Comparison of ENCODE assay signal across 8 mouse cellular contexts in the genomic region with DNA sequence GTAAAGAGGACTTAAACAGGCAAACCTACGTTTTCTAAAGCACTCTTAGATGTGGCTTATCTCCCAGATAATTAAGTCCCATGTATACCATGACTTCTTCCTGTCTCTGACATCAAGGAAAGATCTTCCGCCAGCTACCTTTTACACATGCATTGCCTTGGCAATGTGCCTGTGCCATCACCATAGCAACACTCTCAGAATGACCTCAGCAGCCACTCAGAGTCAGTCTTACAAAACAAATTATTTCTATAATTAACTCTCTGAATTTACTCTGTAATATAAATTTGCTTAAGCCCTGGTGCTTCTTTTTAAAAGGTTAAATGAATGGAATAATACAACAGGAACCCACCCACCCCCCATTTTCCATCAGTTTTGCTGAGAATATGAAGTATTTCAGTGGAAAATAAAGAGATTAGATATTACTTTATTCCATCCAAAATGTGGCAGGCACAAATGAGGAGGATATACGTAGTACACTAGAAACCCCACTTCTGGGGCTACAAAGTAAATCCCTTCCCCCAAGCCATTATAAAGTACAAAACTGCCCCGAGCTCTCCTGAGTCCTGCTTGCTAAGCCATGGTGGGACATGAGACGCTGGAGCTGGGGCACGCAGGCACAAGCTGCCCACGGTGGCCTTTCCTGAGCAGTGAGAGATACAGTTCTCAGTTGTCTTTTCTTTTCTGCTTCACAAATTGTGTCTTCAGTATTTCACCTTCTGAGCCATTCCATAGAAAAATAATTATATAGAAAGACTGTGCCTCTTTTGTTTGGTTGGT.
A peak's percentile ranks its signal among the peaks of the same experiment; 100 is the strongest.
DNase-seq lines count a peak whose midpoint lies in the region; ATAC-seq and TF ChIP-seq lines count a peak whose summit lies in the region.

No protein-coding gene starts in this region.

- DNase-seq in neural tube, embryonic 10.5 days (ENCODE audit: extremely low spot score, low spot score), result no peak
- peak; percentile 94 for DNase-seq in brain, embryonic 14.5 days (ENCODE audit: low read depth)
- DNase-seq in frontal cortex, postnatal 14 days (ENCODE audit: low spot score in 2 of 2), result peak; percentile 31 to 46
- peak; percentile 87 for DNase-seq in kidney, postnatal 10 days
- DNase-seq in lung, postnatal 14 days, result peak; percentile 77
- peak; percentile 37 to 45 for DNase-seq in right cerebral cortex, postnatal 36 days (ENCODE audit: low spot score in 2 of 2)

- no peaks in the 10 kb centered on the region for H3K9me3 ChIP-seq in neural tube, embryonic 12.5 days

- H3K36me3 ChIP-seq in neural tube, embryonic 12.5 days, result no peaks in the 10 kb centered on the region

- H3K4me2 ChIP-seq in neural tube, embryonic 12.5 days (replicated peaks), result no peak overlapping the region

- H3K4me3 ChIP-seq in neural tube, embryonic 12.5 days, result no peak overlapping the region

- no peak for TF ChIP-seq CTCF in brain, embryonic 14.5 days (IDR thresholded peaks at IDR 0.05; ENCODE audit: borderline replicate concordance, extremely low read depth, insufficient read depth, insufficient read length)

- peaks cover 25% of the 10 kb centered on the region for H3K4me1 ChIP-seq in neural tube, embryonic 12.5 days

- H3K27ac ChIP-seq in neural tube, embryonic 12.5 days, result no peak overlapping the region

- 63% methylated on average over 7 of the region's 7 CpGs for WGBS in neural tube, embryonic 12.5 days

- H3K27me3 ChIP-seq in neural tube, embryonic 12.5 days (replicated peaks), result no peaks in the 10 kb centered on the region

- peak; percentile 75 for ATAC-seq in neural tube, embryonic 12.5 days (ENCODE audit: low FRiP score, low read depth)
- no peak for ATAC-seq in monocyte, adult 5-6 weeks (replicated peaks; ENCODE audit: insufficient number of reproducible peaks, low FRiP score, low TSS enrichment, poor library complexity, severe bottlenecking)

- H3K9ac ChIP-seq in neural tube, embryonic 12.5 days, result no peak overlapping the region

- TF ChIP-seq POLR2A in brain, embryonic 14.5 days (IDR thresholded peaks at IDR 0.05; ENCODE audit: borderline replicate concordance, extremely low read depth, insufficient read depth, insufficient read length, poor library complexity, severe bottlenecking), result no peak
